Mouse (Mus musculus) midbrain, embryonic 14.5 days (tissue): Measurements from ENCODE around the gene Spata1. TPM values are rescaled to one million over a fixed set of nuclear protein-coding genes. Genes with fewer than 3 reads are reported as not detected.

Source experiments
- ATAC-seq: fragments of 200-750 bp; cut with Nextera tagmentation; 2 replicates; pipeline ENCODE4 v1.8.0; 2017; ENCODE audit warnings: moderate number of reproducible peaks, moderate library complexity; ENCODE audit not compliant: low FRiP score, low TSS enrichment
- DNase-seq: peaks from one replicate; pipeline ENCODE4 v3.0.0-alpha.2; 2015
- H3K27ac ChIP-seq: fragments of 300-500 bp; sonication (generic); replicated peaks from 2 replicates; pipeline ENCODE4 v1.5.1; 2014; ENCODE audit warnings: mild to moderate bottlenecking, low read depth, low read length, moderate library complexity
- H3K27me3 ChIP-seq: fragments of 300-500 bp; sonication (generic); 2 replicates; pipeline ENCODE4 v1.6.1; 2014; ENCODE audit warnings: low read length, control low read depth, mixed read lengths; ENCODE audit not compliant: control insufficient read depth, insufficient read depth
- H3K36me3 ChIP-seq: fragments of 300-500 bp; sonication (generic); 2 replicates; pipeline ENCODE4 v1.6.1; 2014; ENCODE audit warnings: low read length, control low read depth; ENCODE audit not compliant: control insufficient read depth, insufficient read depth
- H3K4me1 ChIP-seq: fragments of 300-500 bp; sonication (generic); 2 replicates; pipeline ENCODE4 v1.6.1; 2014; ENCODE audit warnings: mild to moderate bottlenecking, antibody characterized with exemption, low read length, control low read depth; ENCODE audit not compliant: control insufficient read depth, insufficient read depth
- H3K4me2 ChIP-seq: fragments of 300-500 bp; sonication (generic); 2 replicates; pipeline ENCODE4 v1.6.1; 2014; ENCODE audit warnings: mild to moderate bottlenecking, low read length, moderate library complexity
- H3K4me3 ChIP-seq: fragments of 300-500 bp; sonication (generic); replicated peaks from 2 replicates; pipeline ENCODE4 v1.5.1; 2014; ENCODE audit warnings: low read depth, low read length
- H3K9ac ChIP-seq: fragments of 300-500 bp; sonication (generic); replicated peaks from 2 replicates; pipeline ENCODE4 v1.6.1; 2014; ENCODE audit warnings: mild to moderate bottlenecking, low read length, moderate library complexity
- H3K9me3 ChIP-seq: fragments of 300-500 bp; sonication (generic); 2 replicates; pipeline ENCODE4 v1.6.1; 2016; ENCODE audit warnings: low read length, control low read depth, mixed read lengths; ENCODE audit not compliant: control insufficient read depth
- WGBS: fragments of 180-500 bp; shearing (Covaris S2); extraction: QIAGEN DNeasy Blood & Tissue Kit; methylation state at CpG from one replicate; pipeline ENCODE4 v1.1.7; 2014; 5-methylcytosine and 5-hydroxymethylcytosine counted together
- polyA plus RNA-seq: library from polyadenylated mRNA; unstranded; fragments of >200 nt; fragmentation: Nextera tagmentation; extraction: Ambion mirVana; gene quantifications from 2 replicates; pipeline ENCODE4 v1.2.1, GENCODE M21; 2014

The Spata1 gene
- polyA plus RNA-seq = 3.1 and 4.6 TPM in 2 replicates

- peaks cover 8% of the 10 kb centered on the region for H3K36me3 ChIP-seq
- H3K4me2 ChIP-seq = peak within 1 kb of the TSS; percentile 70
- no peaks in the 10 kb centered on the region for H3K9me3 ChIP-seq
- H3K27ac ChIP-seq = peak within 1 kb of the TSS; percentile 75
- DNase-seq = peak; percentile 91
- no peaks in the 10 kb centered on the region for H3K27me3 ChIP-seq
- WGBS = under 1% methylated on average over 68 of the region's 88 CpGs
- peak; percentile 87 for ATAC-seq
- H3K4me1 ChIP-seq = peaks cover 17% of the 10 kb centered on the region
- H3K9ac ChIP-seq = peak within 1 kb of the TSS; percentile 73
- peak within 1 kb of the TSS; percentile 72 for H3K4me3 ChIP-seq
Measured at GRCm38 (mm10) chr3:146499431-146500002, at the start of gene Spata1, which contains the start of gene Gng5. Spata1 (minus strand) TSS chr3:146499753. Gng5 (plus strand) TSS chr3:146499807.

GRCm38 (mm10) chr3:146543632-146544031 is 44.1 kb upstream of the Spata1 start:
- H3K4me3 ChIP-seq = no peak overlapping the region
- H3K4me2 ChIP-seq = no peak overlapping the region
- no peaks in the 10 kb centered on the region for H3K4me1 ChIP-seq
- no peaks in the 10 kb centered on the region for H3K27me3 ChIP-seq
- H3K27ac ChIP-seq = no peak overlapping the region
- H3K9me3 ChIP-seq = 0 out of 2 replicates have a peak, but pooled peaks cover 3% of the 10 kb centered on the region
- H3K36me3 ChIP-seq = no peaks in the 10 kb centered on the region
- WGBS = 47% methylated on average over 1 of the region's 1 CpGs
- ATAC-seq (no peak), DNase-seq (no peak)
- no peak overlapping the region for H3K9ac ChIP-seq

- H3K4me1 ChIP-seq = no peaks in the 10 kb centered on the region
- H3K4me2 ChIP-seq = no peak overlapping the region
- H3K27me3 ChIP-seq = no peaks in the 10 kb centered on the region
- H3K9ac ChIP-seq = no peak overlapping the region
- ATAC-seq (no peak), DNase-seq (no peak)
- 87% methylated on average over 4 of the region's 4 CpGs for WGBS
- H3K36me3 ChIP-seq = no peaks in the 10 kb centered on the region
- H3K4me3 ChIP-seq = no peak overlapping the region
- H3K27ac ChIP-seq = no peak overlapping the region
- H3K9me3 ChIP-seq = 0 out of 2 replicates have a peak, but pooled peaks cover 3% of the 10 kb centered on the region
Measured at GRCm38 (mm10) chr3:146540521-146541273, 41.1 kb upstream of the Spata1 start.

- Histone ChIP-seq H3K9ac (no peak overlapping the region), H3K27ac (no peak overlapping the region), H3K4me3 (no peak overlapping the region), H3K27me3 (no peaks in the 10 kb centered on the region), H3K4me2 (no peak overlapping the region), H3K36me3 (no peaks in the 10 kb centered on the region), H3K4me1 (no peaks in the 10 kb centered on the region), H3K9me3 (no peaks in the 10 kb centered on the region)
- 58% methylated on average over 6 of the region's 6 CpGs for WGBS
- no peak for ATAC-seq
- no peak for DNase-seq
Measured at GRCm38 (mm10) chr3:146534986-146535385, 35.4 kb upstream of the Spata1 start.

GRCm38 (mm10) chr3:146528335-146528734 is 28.8 kb upstream of the Spata1 start:
- Histone ChIP-seq H3K27ac (peak overlapping the region; percentile 52; the same call in 1 of the 2 replicates), H3K36me3 (no peaks in the 10 kb centered on the region), H3K4me3 (no peak overlapping the region), H3K9ac (no peak overlapping the region), H3K9me3 (no peaks in the 10 kb centered on the region), H3K4me1 (0 out of 2 replicates have a peak, but pooled peaks cover 3% of the 10 kb centered on the region), H3K4me2 (no peak overlapping the region), H3K27me3 (no peaks in the 10 kb centered on the region)
- ATAC-seq = no peak
- DNase-seq = peak; percentile 36
- WGBS = 10% methylated on average over 2 of the region's 2 CpGs

GRCm38 (mm10) chr3:146521652-146522020 is 22.1 kb upstream of the Spata1 start:
- H3K27ac ChIP-seq = peak overlapping the region; percentile 96
- H3K27me3 ChIP-seq = no peaks in the 10 kb centered on the region
- H3K36me3 ChIP-seq = peaks cover 19% of the 10 kb centered on the region
- WGBS = 17% methylated on average over 8 of the region's 8 CpGs
- H3K4me1 ChIP-seq = no peaks in the 10 kb centered on the region
- no peak for DNase-seq
- H3K4me2 ChIP-seq = peak overlapping the region; percentile 71
- no peak overlapping the region; the same call in 1 of the 2 replicates for H3K9ac ChIP-seq
- ATAC-seq = no peak
- no peaks in the 10 kb centered on the region for H3K9me3 ChIP-seq
- H3K4me3 ChIP-seq = peak overlapping the region; percentile 76

GRCm38 (mm10) chr3:146520798-146521651 is 21.5 kb upstream of the Spata1 start, which contains the start of gene Rpf1:
Rpf1 (minus strand) TSS chr3:146521429.
- Histone ChIP-seq H3K9ac (peak within 1 kb of the TSS; percentile 74), H3K4me2 (peak within 1 kb of the TSS; percentile 71), H3K27ac (peak within 1 kb of the TSS; percentile 96), H3K36me3 (peaks cover 19% of the 10 kb centered on the region), H3K4me3 (peak within 1 kb of the TSS; percentile 76), H3K9me3 (no peaks in the 10 kb centered on the region), H3K4me1 (no peaks in the 10 kb centered on the region), H3K27me3 (no peaks in the 10 kb centered on the region)
- WGBS = under 1% methylated on average over 71 of the region's 82 CpGs
- peak; percentile 94 for ATAC-seq
- peak; percentile 96 for DNase-seq

- no peaks in the 10 kb centered on the region for H3K9me3 ChIP-seq
- ATAC-seq (peak; percentile 10; the same call in 1 of the 2 replicates), DNase-seq (no peak)
- H3K36me3 ChIP-seq = peaks cover 24% of the 10 kb centered on the region
- H3K9ac ChIP-seq = peak overlapping the region; percentile 74
- peak overlapping the region; percentile 96 for H3K27ac ChIP-seq
- WGBS = 38% methylated on average over 5 of the region's 5 CpGs
- peak overlapping the region; percentile 71 for H3K4me2 ChIP-seq
- H3K27me3 ChIP-seq = no peaks in the 10 kb centered on the region
- no peaks in the 10 kb centered on the region for H3K4me1 ChIP-seq
- peak overlapping the region; percentile 76 for H3K4me3 ChIP-seq
Measured at GRCm38 (mm10) chr3:146520226-146520797, 20.8 kb upstream of the Spata1 start.
